Mouse (Mus musculus) heart, postnatal 36 days (tissue): Measurements from ENCODE around the gene Dstyk. TPM values are rescaled to one million over a fixed set of nuclear protein-coding genes. Genes with fewer than 3 reads are reported as not detected.
"Not testable (repeated sequence)": the region's sequence is repeated elsewhere in the genome, so short reads cannot be mapped to it uniquely, and the experiment has no call there.

Experiments used
- DNase-seq, 2 experiments: peaks; one replicate each; pipeline ENCODE4 v3.0.0; 2021 to 2022
- intact Hi-C: fragments of 180-260 bp; cut with DNase I; formaldehyde crosslinking; loops from one replicate; pipeline ENCODE4 v1.15.1; 2025
- total RNA-seq, 2 experiments: library from RNA; stranded (reverse); gene quantifications; 2 replicates each; pipeline ENCODE4 v1.2.3; 2021

Gene Dstyk
- total RNA-seq, 2 experiments from 2014 or later, result 16.6 to 17.0 TPM

- DNase-seq, result no peak
- intact Hi-C loops, result no loop called here
These were observed 16.7 kb downstream of the Dstyk start for GRCm38 (mm10) chr1:132434032-132434431.

- intact Hi-C loops, result loop anchor here (2.0 kb wide), 1 partner anchor 20 kb away; the partner anchor contains the start of gene Dstyk
- peak in 1 of 2 experiments; percentile 24 for DNase-seq
These were observed 19.1 kb downstream of the Dstyk start for GRCm38 (mm10) chr1:132436320-132436958.

GRCm38 (mm10) chr1:132436960-132437359 lies 19.6 kb downstream of the Dstyk start:
- DNase-seq, result no peak
- intact Hi-C loops, result loop anchor here (2.0 kb wide), 1 partner anchor 20 kb away; the partner anchor contains the start of gene Dstyk

GRCm38 (mm10) chr1:132437389-132437788 lies 20.0 kb downstream of the Dstyk start:
- intact Hi-C loops, result loop anchor here (2.0 kb wide), 1 partner anchor 21 kb away; the partner anchor contains the start of gene Dstyk
- DNase-seq, result no peak

- no peak for DNase-seq
- intact Hi-C loops, result no loop called here
These were observed 23.6 kb downstream of the Dstyk start for GRCm38 (mm10) chr1:132440896-132441435.

- intact Hi-C loops, result no loop called here
These were observed 32.4 kb downstream of the Dstyk start for GRCm38 (mm10) chr1:132449742-132450141.

GRCm38 (mm10) chr1:132464651-132465050 lies 47.3 kb downstream of the Dstyk start:
- DNase-seq, result no peak
- intact Hi-C loops, result no loop called here

More at GRCm38 (mm10) chr1:132449742-132450141, 32.4 kb downstream of the Dstyk start:
- no peak for DNase-seq

- no peak for DNase-seq
- intact Hi-C loops, result no loop called here
These were observed 51.6 kb downstream of the Dstyk start for GRCm38 (mm10) chr1:132468926-132469325.

- intact Hi-C loops, result no loop called here
- no peak for DNase-seq
These were observed 52.2 kb downstream of the Dstyk start for GRCm38 (mm10) chr1:132469519-132469918.

- intact Hi-C loops, DNase-seq: not testable (repeated sequence)
These were observed 52.7 kb downstream of the Dstyk start for GRCm38 (mm10) chr1:132470031-132470430.

GRCm38 (mm10) chr1:132471032-132471431 lies 53.7 kb downstream of the Dstyk start:
- intact Hi-C loops, result no loop called here
- DNase-seq, result no peak

- intact Hi-C loops, result no loop called here
- no peak for DNase-seq
These were observed 54.1 kb downstream of the Dstyk start for GRCm38 (mm10) chr1:132471499-132471898.

- intact Hi-C loops, result no loop called here
These were observed 55.2 kb downstream of the Dstyk start for GRCm38 (mm10) chr1:132472537-132472936.

GRCm38 (mm10) chr1:132474496-132474895 lies 57.1 kb downstream of the Dstyk start:
- DNase-seq, result no peak
- intact Hi-C loops, result no loop called here

More at GRCm38 (mm10) chr1:132472537-132472936, 55.2 kb downstream of the Dstyk start:
- DNase-seq, result no peak

GRCm38 (mm10) chr1:132476575-132476927 lies 59.2 kb downstream of the Dstyk start:
- no peak for DNase-seq
- intact Hi-C loops, result loop anchor here (1.0 to 5.0 kb wide), 3 partner anchors 59 to 164 kb away; partner anchors contain the start of genes Dstyk and Tmcc2

- peak; percentile 90 to 93 for DNase-seq
- intact Hi-C loops, result loop anchor here (1.0 to 5.0 kb wide), 4 partner anchors 60 to 165 kb away; partner anchors contain the start of genes Dstyk and Tmcc2
These were observed 59.8 kb downstream of the Dstyk start, which contains the start of gene Rbbp5 for GRCm38 (mm10) chr1:132476928-132477691. Gene Rbbp5 (plus strand): TSS chr1:132477365.

GRCm38 (mm10) chr1:132479438-132479837 lies 62.1 kb downstream of the Dstyk start:
- no peak for DNase-seq
- intact Hi-C loops, result loop anchor here (5.0 kb wide), 1 partner anchor 167 kb away; no protein-coding TSS in a partner anchor

GRCm38 (mm10) chr1:132481619-132482018 lies 64.3 kb downstream of the Dstyk start:
- DNase-seq, result no peak
- intact Hi-C loops, result no loop called here

GRCm38 (mm10) chr1:132483234-132483633 lies 65.9 kb downstream of the Dstyk start:
- no peak for DNase-seq
- intact Hi-C loops, result no loop called here

- no peak for DNase-seq
- intact Hi-C loops, result no loop called here
These were observed 66.4 kb downstream of the Dstyk start for GRCm38 (mm10) chr1:132483759-132484158.

- DNase-seq, result no peak
- intact Hi-C loops, result no loop called here
These were observed 83.2 kb downstream of the Dstyk start for GRCm38 (mm10) chr1:132500535-132500934.
